Mouse (Mus musculus): ENCODE measurements at regions not wholly inside any gene's neighbourhood (a gene's known extent, or its start where the extent isn't known, plus 50 kb on each side); places are given as distances from the start of the nearest gene placed in this dataset.
A peak's percentile ranks its signal among the peaks of the same experiment; 100 is the strongest.

- DNase-seq, result no peak
Measured at GRCm38 (mm10) chrX:77009336-77009735, 406.6 kb upstream of the Cldn34d start.

- no peak for DNase-seq
Measured at GRCm38 (mm10) chrX:77013890-77014289, 411.2 kb upstream of the Cldn34d start.

- peak; percentile 37 for DNase-seq
Measured at GRCm38 (mm10) chrX:77050401-77051381, 448.0 kb upstream of the Cldn34d start.

GRCm38 (mm10) chrX:77052036-77052435, 449.3 kb upstream of the Cldn34d start:
- no peak for DNase-seq

GRCm38 (mm10) chrX:77079776-77080175, 431.0 kb upstream of the Tbl1x start:
- no peak for DNase-seq

- no peak for DNase-seq
Measured at GRCm38 (mm10) chrX:77082716-77083115, 428.1 kb upstream of the Tbl1x start.

GRCm38 (mm10) chrX:77121761-77122160, 389.1 kb upstream of the Tbl1x start:
- no peak for DNase-seq
